Mouse (Mus musculus) neural tube, embryonic 10.5 days (tissue): Measurements from ENCODE around the gene Btbd7.

Experiments used
- DNase-seq: peaks from one replicate; pipeline ENCODE4 v3.0.0-alpha.2; 2017; ENCODE audit warnings: low spot score; ENCODE audit errors: extremely low spot score

Gene Btbd7

DNA sequence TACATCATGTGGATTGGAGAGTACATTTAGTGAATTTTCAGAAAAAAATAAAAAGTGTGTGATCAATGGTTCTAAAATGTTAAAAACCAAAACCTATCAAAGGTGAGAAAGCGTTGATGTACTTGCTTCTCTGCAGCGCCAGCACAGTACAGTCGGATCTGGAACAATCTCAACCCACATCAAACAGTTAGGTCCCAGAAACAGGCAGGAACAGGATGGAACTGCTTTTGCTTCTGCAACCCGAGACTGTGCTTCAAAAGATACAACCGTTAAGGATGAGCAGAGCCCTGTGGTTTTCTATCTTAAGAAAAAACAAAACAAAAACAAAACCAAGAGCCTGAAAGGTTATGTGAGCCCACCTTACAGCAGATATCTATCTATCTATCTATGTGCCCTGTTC lies 95.4 kb downstream of the Btbd7 start:
- DNase-seq, result no peak

DNA sequence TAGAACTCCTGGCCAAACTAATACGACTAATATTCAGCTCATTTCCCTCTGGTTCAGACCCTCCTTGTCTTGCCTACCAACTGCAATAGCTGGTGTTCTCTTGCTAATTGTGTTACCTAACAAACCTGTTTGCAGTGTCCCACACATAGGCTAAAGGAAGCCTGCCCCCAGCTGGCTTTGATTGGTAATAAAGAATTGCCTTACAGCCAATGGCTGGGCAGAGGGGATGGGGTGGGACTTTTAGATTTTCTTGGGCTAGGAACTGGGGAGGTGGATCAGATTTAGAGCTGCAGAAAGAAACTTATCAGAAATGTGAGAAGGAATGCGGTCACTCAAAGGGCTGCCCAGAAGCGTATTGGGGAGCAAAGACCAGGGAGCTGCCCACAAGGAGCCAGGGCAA lies 98.8 kb downstream of the Btbd7 start:
- DNase-seq, result no peak

DNA sequence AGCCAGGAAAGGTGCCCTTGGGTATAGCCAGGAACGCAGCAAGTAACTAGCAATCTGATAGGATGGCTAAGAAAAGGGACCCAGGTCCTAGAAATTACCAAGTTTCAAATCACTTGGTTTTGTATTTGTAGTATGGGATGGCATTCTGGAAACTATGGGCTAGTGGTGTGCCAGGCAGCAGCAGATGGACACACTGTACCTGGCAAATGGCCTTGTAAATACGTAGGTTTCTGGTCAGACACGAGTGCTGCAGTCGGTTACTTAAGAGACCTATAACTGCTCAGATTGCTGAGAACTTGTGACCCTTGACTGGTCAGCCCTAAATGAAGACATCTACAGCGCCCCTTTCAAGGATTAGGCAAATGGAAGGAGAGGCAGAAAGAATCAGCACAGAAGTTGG lies 100.1 kb downstream of the Btbd7 start:
- no peak for DNase-seq

DNA sequence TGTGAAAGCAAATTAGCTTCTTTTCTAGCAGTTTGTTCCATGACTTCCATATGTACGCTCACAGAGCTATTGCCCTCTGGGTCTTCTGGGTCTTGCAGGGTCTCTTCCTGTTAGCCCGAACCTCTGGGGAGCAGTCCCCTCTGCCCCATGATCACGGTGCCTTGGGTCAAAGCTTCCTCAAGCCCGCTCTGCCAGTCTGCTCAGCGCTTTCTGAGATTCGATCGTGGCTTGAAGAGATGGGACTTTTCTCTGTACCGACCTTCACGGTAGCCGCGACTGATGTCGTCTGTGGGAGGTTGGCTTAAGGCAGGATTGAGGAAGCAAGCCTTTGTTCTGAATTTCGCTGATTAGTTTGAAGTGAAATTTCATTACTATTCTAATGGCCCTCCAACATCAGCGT lies 102.2 kb downstream of the Btbd7 start:
- DNase-seq, result no peak

DNA sequence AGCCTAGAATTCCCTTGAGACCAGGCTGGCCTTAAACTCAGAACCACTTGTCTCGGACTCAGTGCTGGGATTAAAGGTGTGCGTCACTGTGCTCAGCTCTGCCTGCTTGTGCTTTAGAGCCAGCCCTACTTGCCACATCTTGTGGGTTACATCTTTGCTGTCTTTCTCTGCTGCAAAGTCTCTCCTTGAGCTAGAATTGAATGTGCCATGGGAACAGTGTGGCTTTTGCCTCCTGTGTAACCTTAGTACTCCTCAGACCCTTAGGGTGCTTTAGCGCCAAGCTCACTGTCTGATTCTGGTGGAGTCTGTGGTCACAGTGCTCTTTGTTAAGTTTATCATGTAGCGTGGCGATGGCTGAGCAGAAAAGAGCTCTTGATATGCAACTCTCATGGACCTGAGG lies 105.6 kb downstream of the Btbd7 start:
- no peak for DNase-seq

DNA sequence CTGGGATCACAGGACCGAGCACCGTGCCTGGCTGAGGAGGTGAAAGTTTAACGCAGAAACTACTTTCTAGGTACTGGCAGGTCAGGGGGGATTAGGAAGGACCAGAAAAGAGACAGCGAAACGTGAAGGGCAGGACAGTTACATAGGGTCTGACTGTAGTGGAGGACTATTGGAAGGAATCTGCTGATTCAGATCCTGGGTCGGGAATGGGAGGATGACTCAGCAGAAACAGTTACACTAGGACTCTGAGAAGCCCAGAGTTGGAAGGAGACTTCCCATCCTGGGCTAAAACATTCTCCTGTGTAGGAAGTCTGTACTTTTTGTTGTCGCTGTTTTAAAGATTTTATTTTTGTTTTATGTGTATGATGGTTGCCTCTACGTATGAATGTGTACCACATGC lies 106.7 kb downstream of the Btbd7 start:
- no peak for DNase-seq

DNA sequence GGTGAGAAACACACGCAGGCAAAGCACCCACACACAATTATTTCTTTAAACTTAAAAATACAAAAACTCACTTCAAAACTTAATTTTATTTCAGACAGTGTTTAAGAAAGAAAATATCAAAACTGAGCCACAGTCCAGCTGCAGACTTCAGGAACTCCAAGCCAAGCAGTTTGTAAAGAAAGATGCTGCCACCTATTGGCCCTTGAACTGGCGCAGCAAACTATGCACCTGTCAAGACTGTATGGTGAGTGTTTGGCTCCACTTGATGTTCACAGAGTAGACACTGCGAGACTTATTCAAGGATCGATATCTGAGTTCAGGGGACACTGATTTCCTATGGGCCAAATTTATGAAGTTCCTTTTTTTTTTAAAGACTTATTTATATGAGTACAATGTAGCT lies 109.3 kb downstream of the Btbd7 start:
- DNase-seq, result no peak

DNA sequence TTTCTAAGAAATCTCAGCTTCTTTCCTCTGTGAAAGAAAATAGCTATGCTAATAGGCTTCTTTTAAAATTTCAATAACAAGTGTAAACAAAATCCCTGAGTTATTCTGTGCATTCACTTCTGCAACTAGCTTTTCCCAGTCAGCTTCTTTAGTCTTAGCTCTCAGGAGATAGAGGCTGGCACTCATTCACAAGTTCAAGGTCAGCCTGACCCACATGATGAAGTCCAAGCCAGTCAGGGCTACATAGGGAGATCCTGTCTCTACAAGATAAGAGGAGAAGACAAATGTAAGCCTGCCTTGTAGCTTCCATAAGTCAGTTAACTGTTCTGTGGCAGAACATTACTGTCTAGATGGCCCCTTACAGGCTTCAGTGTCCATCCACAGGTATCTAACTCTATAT lies 114.6 kb downstream of the Btbd7 start:
- DNase-seq, result no peak

DNA sequence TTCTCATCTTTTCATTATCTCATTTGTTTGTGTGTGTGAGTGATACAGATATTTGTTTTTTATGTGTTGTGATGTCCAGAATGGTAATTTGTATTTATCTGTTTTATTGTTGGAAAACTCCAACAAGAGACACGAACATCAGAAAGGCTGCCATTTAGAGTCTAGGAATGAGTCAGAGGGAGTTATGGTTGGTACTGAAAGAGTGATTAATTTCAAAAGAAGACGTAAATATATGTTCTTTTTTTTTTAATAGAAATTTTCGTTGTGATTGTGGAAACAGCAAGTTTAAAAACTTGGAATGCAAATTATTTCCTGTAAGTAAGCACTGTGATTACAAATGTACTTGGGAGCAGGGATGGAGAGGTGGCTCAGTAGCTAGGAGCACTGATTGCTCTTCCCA lies 116.6 kb downstream of the Btbd7 start:
- no peak for DNase-seq

DNA sequence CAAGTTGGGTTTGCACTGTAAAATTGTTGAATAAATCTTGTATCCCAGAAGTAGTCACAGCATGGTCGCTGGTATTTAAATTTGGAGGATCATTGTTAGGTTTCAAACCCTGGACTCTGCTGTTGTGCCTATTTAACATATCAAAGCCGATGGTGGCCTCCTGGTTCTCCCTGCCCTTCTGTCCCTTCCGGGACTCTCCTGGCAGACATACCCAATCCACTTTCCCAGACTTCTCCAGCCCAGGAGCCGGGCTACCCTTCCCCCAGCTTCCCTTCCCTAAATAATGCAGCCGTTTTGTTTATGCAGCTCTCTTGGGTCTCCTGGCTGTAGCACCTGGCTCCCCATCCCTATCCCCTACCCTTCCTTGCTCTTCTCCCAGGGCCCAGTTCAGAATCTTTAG lies 119.3 kb downstream of the Btbd7 start:
- no peak for DNase-seq

DNA sequence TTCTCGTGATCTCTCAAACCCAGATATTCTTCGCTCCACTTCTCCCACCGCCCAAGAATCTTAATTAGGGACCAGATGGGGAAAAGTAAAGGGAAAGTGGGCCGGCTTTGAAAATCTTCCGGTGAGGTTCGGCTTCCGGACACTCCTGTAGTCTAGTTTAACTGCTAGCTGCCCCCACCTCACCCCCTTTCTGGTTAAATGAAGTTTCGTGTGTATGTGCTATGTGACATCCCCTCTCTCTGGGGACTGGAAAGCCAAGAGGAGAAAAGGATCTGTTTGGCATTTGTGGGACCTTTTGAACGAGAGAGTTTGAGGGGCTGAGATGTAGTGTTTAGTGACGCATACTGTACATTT lies 119.9 kb downstream of the Btbd7 start, which contains the start of gene Gm20604:
TSS of gene Gm20604 (minus strand) at position 270 of the 354 bp plus-strand sequence.
- no peak for DNase-seq

DNA sequence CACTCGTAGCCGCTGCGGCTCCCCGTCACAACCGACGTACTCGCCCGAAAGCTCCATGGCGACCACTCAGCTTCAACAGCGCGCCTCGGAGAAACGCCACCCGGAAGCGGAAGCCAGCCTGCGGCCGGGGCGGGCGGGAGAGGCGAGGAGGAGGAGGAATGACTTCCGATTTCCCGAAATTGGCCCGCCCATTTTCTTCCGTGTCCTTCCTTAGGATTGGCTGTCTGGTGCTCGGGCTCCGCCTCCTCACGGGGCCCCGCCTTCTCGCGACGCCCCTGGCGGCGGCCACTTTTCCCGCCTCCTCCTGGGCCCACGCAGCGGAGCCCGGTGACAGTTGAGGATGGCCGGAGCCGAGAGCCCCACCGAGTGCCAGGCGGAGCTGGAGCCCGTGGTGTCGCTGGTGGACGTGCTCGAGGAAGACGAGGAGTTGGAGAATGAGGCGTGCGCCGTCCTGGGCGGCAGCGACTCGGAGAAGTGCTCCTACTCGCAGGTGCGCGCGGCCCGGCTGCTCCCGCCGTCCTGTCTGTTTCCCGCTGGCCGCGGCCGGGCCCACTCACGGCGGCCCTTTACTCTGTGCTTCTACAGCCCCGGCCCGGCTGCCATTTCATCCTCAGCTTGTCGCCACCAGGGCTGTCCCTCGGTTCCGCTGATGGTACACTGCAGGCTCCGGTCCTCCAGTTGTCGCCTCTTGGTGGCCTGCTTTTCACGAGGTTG lies 120.4 kb downstream of the Btbd7 start, which contains the start of the genes Gm28051, Gon7 and Ubr7:
TSS of gene Gm28051 (minus strand) at position 77 of the 714 bp plus-strand sequence.
TSS of gene Gon7 (minus strand) at position 115 of the 714 bp plus-strand sequence.
TSS of gene Ubr7 (plus strand) at position 279 of the 714 bp plus-strand sequence.
- DNase-seq, result peak; percentile 98

DNA sequence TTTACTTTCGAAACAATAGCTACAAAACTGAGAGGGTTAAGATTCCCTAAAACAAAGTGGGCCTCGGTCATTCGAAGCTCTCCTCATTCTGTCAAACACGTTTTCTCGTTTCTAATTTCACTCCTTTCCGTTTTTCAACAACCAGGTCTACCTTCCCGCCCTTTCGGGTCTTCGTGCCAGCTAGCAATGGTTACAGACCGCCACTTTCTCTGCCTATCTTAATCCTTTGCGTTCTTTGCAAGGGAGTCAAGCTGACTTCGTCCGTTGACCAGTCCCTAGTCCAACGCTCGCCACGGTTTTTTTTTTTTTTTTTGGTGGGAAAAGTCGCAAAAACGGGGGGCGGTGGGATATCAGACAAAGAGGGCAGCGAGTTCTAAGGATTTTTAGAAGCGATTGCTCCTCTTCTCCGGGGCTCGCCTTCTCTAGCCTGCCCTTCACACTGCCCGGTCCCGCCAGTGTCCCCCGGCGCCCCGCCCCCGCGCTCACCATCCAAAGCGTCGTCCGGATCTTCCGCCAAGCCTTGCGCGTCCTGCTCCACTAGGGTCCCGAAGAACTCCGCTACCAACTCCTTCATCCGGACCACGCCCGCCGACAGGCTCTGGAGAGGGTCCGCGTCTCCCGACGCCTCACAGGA lies 121.1 kb downstream of the Btbd7 start:
- DNase-seq, result no peak

DNA sequence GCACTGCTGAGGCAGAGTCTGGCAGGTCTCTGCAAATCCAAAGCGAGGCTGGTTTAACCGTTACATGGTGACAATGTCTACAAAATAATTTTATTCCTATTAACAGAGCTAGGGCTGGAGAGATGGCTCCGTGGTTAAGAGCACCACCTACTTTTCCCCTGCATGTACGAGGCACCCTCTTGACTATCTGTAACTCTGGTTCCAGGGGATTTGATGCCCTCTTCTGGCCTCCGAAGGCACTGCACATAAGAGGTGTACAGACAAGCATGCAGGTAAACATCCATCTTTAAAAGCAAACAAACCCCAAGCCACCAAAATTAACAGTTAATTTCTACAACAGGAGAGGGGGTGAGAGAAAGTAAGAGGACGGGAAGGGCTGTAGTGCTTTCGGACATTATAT lies 122.0 kb downstream of the Btbd7 start:
- no peak for DNase-seq

DNA sequence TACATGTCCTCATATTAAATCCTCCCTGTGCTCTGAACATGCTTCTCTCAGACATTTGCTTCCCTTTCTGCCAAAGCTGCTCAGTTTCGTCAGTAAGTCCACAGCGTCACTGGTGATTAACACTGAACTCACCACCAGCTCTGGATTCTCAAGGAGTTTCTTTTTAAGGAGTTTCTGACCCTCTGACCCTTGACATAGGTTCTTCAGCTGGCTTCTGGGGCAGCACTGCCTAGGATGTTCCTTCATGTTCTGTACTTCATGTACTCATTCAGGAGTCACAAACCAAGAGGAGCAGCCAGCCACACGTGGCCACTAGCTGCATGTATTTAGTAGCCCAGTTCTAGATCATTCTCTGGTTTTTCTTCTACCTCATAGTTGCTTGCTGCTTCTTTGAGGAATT lies 130.0 kb downstream of the Btbd7 start:
- no peak for DNase-seq

DNA sequence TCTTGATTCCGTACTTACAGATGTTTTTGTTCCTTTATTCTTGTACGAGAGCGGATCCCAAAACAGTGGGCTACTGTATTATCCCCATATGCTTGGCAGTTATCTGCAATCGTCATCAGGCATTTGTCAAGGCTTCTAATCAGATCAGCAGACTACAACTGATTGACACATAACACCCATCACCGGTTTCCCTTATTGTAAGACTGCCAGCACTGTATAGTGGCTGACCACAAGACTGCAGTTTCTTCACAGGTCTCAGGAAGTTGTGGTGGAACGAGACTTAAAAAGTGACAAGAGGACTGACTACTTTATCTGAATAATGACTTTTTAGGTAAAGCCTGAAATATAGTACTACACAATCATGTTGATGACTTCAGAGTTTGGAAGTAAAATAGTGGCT lies 133.4 kb downstream of the Btbd7 start:
- DNase-seq, result no peak

DNA sequence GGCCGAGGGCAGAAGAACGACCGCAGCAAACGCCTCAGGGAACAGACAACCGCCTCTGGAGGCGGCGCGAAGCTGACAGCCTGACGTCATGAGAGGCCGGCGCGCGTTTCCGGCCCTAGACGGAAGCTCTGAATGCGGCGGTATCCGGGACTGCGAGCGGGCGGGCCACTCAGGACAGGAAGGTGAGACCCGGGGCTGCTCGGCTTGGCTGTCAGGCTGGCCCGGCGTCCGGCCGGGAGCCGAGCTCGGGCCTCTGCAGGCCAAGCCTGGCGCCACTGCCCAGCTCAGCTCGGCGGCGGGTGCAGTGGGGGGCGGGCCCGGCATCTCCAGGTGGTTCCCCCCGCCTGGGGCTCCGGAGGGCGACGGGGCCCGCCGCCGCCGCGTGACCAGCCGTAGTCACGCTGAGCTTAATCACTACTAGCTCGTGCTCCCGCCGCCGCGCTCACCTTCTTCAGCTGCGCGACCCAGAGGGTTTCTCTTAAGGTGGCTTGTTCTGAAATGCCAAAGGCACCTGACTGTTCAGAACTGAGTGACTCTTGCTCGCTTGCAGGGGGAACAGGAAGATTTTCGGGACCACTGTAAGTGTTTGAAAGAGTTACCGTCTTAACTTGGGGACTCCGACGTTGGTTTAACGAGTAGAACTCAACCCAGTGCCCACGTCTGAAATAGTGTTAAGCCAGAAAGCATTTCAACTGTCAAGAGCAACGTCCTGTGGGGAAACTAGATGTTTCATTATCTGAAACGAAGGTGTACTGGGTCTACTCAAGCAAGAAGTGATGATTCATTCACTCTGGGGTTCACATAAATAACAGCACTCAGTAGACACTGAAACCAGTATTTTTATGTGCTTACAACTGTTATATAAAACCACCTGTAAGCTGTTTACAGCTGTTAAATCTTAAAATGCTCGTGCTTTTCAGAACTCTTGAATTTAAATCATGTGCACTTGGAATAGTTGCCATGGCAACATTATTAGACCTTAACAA lies 134.4 kb downstream of the Btbd7 start, which contains the start of the genes Moap1 and Tmem251:
TSS of gene Moap1 (minus strand) at position 73 of the 986 bp plus-strand sequence.
TSS of gene Tmem251 (plus strand) at position 174 of the 986 bp plus-strand sequence.
- DNase-seq, result peak; percentile 93

DNA sequence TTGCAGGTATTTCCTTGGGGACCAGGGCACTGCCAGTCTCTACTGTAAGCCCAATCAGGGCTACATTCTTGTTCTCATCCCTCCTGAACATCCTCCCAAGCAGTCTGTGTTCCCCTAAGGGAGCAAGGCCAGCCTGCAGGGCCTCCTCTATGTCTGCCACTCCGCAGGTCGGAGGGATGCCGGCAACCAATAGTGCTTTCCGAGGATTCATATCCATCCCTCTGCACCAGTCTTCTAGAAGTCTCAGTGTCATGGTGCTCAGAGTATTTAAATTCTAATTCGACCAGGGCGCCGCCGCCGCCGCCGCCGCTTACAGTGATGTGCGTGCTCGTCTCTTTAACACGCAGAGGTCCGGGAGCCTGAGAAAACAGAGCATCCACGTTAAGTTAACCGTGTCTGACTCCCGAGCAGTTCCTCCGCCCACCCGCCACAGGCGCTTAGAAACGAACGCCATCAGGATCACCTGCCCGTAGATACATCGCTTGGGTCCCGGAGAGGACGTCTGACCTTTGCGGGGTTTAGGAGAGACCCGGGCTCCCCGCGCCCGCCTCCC lies 135.2 kb downstream of the Btbd7 start:
- no peak for DNase-seq

DNA sequence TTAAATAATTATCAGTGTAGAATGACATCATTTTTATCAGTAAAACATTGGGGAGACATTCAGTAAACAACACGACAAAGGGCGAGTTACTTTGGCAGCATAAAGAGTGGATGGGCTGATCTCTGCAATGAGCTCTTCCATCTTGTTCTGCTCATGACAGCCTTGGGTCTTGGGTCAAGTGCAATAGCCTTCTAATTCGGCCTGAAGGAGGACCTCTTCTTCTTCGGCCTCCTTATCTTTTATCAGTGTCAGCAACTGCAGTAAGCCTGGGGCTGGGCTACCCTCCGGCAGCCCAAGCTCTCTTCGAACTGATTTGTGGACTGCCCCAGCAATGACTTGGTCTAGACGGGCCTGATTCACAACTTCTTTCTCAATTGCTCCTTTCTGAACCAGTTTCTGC lies 136.2 kb downstream of the Btbd7 start:
- peak; percentile 11 for DNase-seq

DNA sequence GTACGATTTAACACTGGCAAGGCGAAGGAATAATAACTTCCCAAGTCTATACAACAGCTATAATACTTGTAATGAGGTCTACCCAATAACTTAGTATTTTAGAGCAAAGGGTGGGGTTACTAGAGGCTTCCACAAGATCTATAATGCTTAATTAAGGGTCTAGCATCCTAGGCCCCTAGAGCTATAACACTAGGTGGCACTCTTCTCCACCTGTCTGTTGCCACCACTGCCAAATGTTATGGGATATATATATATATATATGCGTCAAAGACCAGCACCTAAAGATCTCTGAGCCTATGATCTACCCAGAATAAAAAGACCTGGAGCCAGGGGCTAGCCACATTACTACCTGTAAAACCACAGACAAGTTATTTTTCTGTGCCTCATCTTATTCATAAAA lies 138.0 kb downstream of the Btbd7 start:
- DNase-seq, result no peak

DNA sequence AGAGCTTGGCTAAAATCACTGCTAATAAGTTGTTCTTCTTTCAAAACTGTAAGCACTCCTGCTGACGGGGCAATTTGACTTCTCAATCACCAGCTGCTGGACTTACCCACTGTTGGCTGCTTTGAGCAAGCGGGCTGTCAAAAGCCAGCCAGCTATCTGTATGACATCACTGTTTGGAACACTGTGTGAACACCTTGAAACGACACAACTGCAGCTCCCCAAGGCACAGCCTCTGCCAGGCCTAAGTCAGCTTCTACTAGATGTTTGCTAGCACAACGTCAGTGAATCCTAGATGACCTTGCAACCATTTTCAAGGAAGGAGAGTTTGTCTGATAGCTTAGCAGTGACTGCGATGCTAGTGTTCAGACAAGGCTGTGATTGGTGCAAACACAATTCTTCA lies 139.2 kb downstream of the Btbd7 start:
- no peak for DNase-seq
